Mouse (Mus musculus): ENCODE measurements around the gene Acsm3. TPM values are rescaled to one million over a fixed set of nuclear protein-coding genes. Genes with fewer than 3 reads are reported as not detected.
"Not testable (repeated sequence)": the region's sequence is repeated elsewhere in the genome, so short reads cannot be mapped to it uniquely, and the experiment has no call there.

Acsm3 gene
- polyA plus RNA-seq (2012; rRNA removed): not detected in 2 replicates

DNA sequence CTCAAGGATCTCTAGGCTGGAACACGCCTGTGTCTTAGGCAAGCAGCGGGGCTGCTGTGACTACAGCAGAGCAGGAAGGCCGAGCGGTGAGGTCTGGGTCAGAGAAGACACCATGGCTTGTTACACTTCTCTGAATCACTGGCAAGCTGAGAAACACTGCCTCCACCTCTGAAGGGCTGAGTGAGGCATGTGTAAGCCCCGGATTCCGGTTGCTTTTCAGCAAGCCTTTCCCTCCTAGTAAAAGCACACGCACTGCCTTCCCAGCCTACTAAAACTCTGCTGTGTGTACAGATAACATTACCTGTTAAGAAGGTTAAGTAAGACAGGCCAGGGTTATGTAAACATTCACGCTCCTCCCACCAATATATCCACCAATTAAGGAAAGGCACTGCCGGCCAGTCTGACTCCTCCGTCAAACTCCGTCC is at the start of gene Acsm3:
Acsm3 (plus strand) TSS at position 397 of the 425 bp plus-strand sequence.
- Histone ChIP-seq H3K27me3 (ENCODE audit: control insufficient read depth, insufficient read depth, low read length) (no peaks in the 10 kb centered on the region), H3K27ac (ENCODE audit: insufficient read depth, low read length) (no peak within 1 kb of the TSS), H3K36me3 (ENCODE audit: control insufficient read depth, insufficient read depth, low read length) (no peaks in the 10 kb centered on the region), H3K4me1 (ENCODE audit: control insufficient read depth, insufficient read depth, insufficient read length) (no peaks in the 10 kb centered on the region), H3K4me3 (ENCODE audit: extremely low read depth, insufficient read depth, insufficient read length) (no peak within 1 kb of the TSS)
- DNase-seq (ENCODE audit: low read depth in 1 of 2, low spot score in 2 of 2): no peak
- WGBS: 72% methylated on average over 11 of the region's 11 CpGs
- TF ChIP-seq POLR2A (IDR thresholded peaks at IDR 0.05; ENCODE audit: low read depth, low read length): no peak
- TF ChIP-seq CTCF (IDR thresholded peaks at IDR 0.05; ENCODE audit: extremely low read depth, insufficient read depth, insufficient read length, insufficient replicate concordance): no peak

DNA sequence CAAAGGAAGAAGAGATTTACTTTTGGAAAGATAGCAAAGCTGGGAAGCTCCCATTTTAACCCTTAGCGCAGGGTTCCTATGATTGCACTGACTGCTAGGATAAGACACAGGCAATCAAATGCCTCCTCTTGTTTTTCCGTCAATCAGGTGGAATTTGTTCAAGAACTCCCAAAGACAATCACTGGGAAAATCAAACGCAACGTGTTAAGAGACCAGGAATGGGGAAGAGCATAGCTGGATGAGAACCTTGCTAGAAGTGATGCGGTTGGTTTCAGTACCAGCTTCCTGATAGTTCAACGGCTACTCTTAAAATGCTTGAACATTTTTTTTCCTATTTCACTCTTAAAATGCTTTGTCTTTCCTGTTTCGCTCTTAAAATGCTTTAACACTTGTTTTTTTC is 46.6 kb upstream of the Acsm3 start:
- DNase-seq (ENCODE audit: low read depth in 1 of 2, low spot score in 2 of 2): no peak
- H3K27me3 ChIP-seq (ENCODE audit: control insufficient read depth, insufficient read depth, low read length): no peaks in the 10 kb centered on the region
- TF ChIP-seq CTCF (IDR thresholded peaks at IDR 0.05; ENCODE audit: extremely low read depth, insufficient read depth, insufficient read length, insufficient replicate concordance): no peak
- TF ChIP-seq POLR2A (IDR thresholded peaks at IDR 0.05; ENCODE audit: low read depth, low read length): no peak
- H3K27ac ChIP-seq (ENCODE audit: insufficient read depth, low read length): no peak overlapping the region
- H3K4me3 ChIP-seq (ENCODE audit: extremely low read depth, insufficient read depth, insufficient read length): no peak overlapping the region
- H3K4me1 ChIP-seq (ENCODE audit: control insufficient read depth, insufficient read depth, insufficient read length): no peaks in the 10 kb centered on the region
- WGBS: 92% methylated on average over 7 of the region's 7 CpGs
- peaks cover 17% of the 10 kb centered on the region for H3K36me3 ChIP-seq (ENCODE audit: control insufficient read depth, insufficient read depth, low read length)

DNA sequence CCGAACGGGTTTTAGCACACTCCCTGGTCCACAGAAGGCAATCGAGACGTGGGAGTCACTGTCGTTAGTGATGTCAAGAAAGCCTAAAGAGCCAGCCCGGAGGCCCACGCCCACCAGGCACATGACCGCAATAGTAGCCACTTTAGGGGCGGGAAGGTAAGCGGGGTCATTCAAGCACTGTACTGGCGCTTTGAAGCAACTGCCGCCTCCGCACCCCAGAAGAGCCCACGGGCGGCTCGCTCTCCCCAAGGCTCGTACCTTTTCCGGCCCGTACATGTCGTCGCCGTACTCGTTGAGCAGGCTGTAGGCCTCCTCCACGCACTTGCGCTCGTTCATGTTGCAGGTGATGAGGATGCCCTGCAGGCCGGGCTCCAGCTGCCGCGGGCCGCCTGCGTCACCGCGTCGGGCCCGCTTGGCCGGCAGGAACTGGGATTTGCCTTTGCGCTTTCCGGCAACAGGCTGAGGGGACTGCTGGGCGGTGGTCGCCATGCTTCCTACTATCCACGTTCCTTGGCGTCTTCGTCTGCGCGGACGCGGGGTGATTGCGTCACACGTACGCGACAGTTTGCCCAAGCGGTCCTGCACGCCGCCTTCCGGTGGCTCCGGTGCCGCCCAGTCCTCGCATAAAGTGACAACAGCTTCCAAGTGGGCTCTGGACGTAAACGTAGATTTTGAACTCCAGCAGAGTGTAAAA is 40.3 kb upstream of the Acsm3 start, which contains the start of gene Thumpd1:
Thumpd1 (minus strand) TSS at position 546 of the 694 bp plus-strand sequence.
- WGBS: under 1% methylated on average over 60 of the region's 60 CpGs
- TF ChIP-seq CTCF (IDR thresholded peaks at IDR 0.05; ENCODE audit: extremely low read depth, insufficient read depth, insufficient read length, insufficient replicate concordance) (peak; percentile 31; the same call in 1 of the 2 replicates), POLR2A (IDR thresholded peaks at IDR 0.05; ENCODE audit: low read depth, low read length) (no peak)
- Histone ChIP-seq H3K27ac (ENCODE audit: insufficient read depth, low read length) (peak within 1 kb of the TSS; percentile 10), H3K4me3 (ENCODE audit: extremely low read depth, insufficient read depth, insufficient read length) (peak within 1 kb of the TSS; percentile 72), H3K27me3 (ENCODE audit: control insufficient read depth, insufficient read depth, low read length) (no peaks in the 10 kb centered on the region), H3K4me1 (ENCODE audit: control insufficient read depth, insufficient read depth, insufficient read length) (no peaks in the 10 kb centered on the region; the same call in 1 of the 2 replicates), H3K36me3 (ENCODE audit: control insufficient read depth, insufficient read depth, low read length) (peaks cover 17% of the 10 kb centered on the region)
- DNase-seq (ENCODE audit: low read depth in 1 of 2, low spot score in 2 of 2): peak; percentile 78 to 88

GRCm38 (mm10) chr7:119720947-119721310 is 39.8 kb upstream of the Acsm3 start:
- Histone ChIP-seq H3K27me3 (ENCODE audit: control insufficient read depth, insufficient read depth, low read length) (no peaks in the 10 kb centered on the region), H3K27ac (ENCODE audit: insufficient read depth, low read length) (no peak overlapping the region; the same call in 1 of the 2 replicates), H3K36me3 (ENCODE audit: control insufficient read depth, insufficient read depth, low read length) (peaks cover 17% of the 10 kb centered on the region), H3K4me3 (ENCODE audit: extremely low read depth, insufficient read depth, insufficient read length) (peak overlapping the region; percentile 72), H3K4me1 (ENCODE audit: control insufficient read depth, insufficient read depth, insufficient read length) (no peaks in the 10 kb centered on the region; the same call in 1 of the 2 replicates)
- 14% methylated on average over 8 of the region's 8 CpGs for WGBS
- DNase-seq (ENCODE audit: low read depth in 1 of 2, low spot score in 2 of 2): no peak
- no peak for TF ChIP-seq POLR2A (IDR thresholded peaks at IDR 0.05; ENCODE audit: low read depth, low read length)
- TF ChIP-seq CTCF (IDR thresholded peaks at IDR 0.05; ENCODE audit: extremely low read depth, insufficient read depth, insufficient read length, insufficient replicate concordance): no peak

- DNase-seq (ENCODE audit: low read depth in 1 of 2, low spot score in 2 of 2): no peak
- 64% methylated on average over 2 of the region's 2 CpGs for WGBS
- Histone ChIP-seq H3K36me3 (ENCODE audit: control insufficient read depth, insufficient read depth, low read length) (no peaks in the 10 kb centered on the region), H3K4me3 (ENCODE audit: extremely low read depth, insufficient read depth, insufficient read length) (no peak overlapping the region), H3K27ac (ENCODE audit: insufficient read depth, low read length) (no peak overlapping the region), H3K27me3 (ENCODE audit: control insufficient read depth, insufficient read depth, low read length) (no peaks in the 10 kb centered on the region), H3K4me1 (ENCODE audit: control insufficient read depth, insufficient read depth, insufficient read length) (no peaks in the 10 kb centered on the region)
- TF ChIP-seq CTCF (IDR thresholded peaks at IDR 0.05; ENCODE audit: extremely low read depth, insufficient read depth, insufficient read length, insufficient replicate concordance): no peak
- TF ChIP-seq POLR2A (IDR thresholded peaks at IDR 0.05; ENCODE audit: low read depth, low read length): no peak
Measured at GRCm38 (mm10) chr7:119727621-119728020, 33.1 kb upstream of the Acsm3 start.

- DNase-seq (ENCODE audit: low read depth in 1 of 2, low spot score in 2 of 2): not testable (repeated sequence)
Measured at GRCm38 (mm10) chr7:119731262-119731661, 29.5 kb upstream of the Acsm3 start.

DNA sequence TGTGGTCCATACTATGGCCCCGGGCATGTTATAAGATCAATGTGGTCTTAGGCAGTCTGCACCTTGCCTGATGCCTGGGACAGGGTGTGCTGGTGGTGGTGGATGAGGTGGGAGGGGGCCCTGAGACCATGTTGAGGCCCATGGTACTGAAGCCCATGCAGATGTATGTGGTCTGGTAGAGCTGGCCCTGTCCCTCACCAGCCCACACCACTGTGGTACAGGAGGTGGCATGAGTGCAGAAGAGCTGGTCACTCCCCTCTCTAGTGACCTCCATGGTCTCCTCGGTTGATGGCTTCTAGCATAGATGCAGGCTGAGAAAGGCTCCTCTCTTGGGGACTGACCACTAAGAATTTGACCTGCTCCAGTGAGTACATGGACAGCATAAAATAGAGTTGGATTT is 21.8 kb upstream of the Acsm3 start:
- no peaks in the 10 kb centered on the region for H3K4me1 ChIP-seq (ENCODE audit: control insufficient read depth, insufficient read depth, insufficient read length)
- no peak for DNase-seq (ENCODE audit: low read depth in 1 of 2, low spot score in 2 of 2)
- H3K4me3 ChIP-seq (ENCODE audit: extremely low read depth, insufficient read depth, insufficient read length): no peak overlapping the region
- H3K27me3 ChIP-seq (ENCODE audit: control insufficient read depth, insufficient read depth, low read length): 0 out of 2 replicates have a peak, but pooled peaks cover 2% of the 10 kb centered on the region
- H3K27ac ChIP-seq (ENCODE audit: insufficient read depth, low read length): no peak overlapping the region
- WGBS: 85% methylated on average over 2 of the region's 2 CpGs
- TF ChIP-seq CTCF (IDR thresholded peaks at IDR 0.05; ENCODE audit: extremely low read depth, insufficient read depth, insufficient read length, insufficient replicate concordance) (no peak), POLR2A (IDR thresholded peaks at IDR 0.05; ENCODE audit: low read depth, low read length) (no peak)
- H3K36me3 ChIP-seq (ENCODE audit: control insufficient read depth, insufficient read depth, low read length): no peaks in the 10 kb centered on the region

More at GRCm38 (mm10) chr7:119731262-119731661, 29.5 kb upstream of the Acsm3 start:
- not testable (repeated sequence) for H3K27me3 ChIP-seq (ENCODE audit: control insufficient read depth, insufficient read depth, low read length); H3K36me3 ChIP-seq (ENCODE audit: control insufficient read depth, insufficient read depth, low read length); H3K27ac ChIP-seq (ENCODE audit: insufficient read depth, low read length); H3K4me1 ChIP-seq (ENCODE audit: control insufficient read depth, insufficient read depth, insufficient read length); H3K4me3 ChIP-seq (ENCODE audit: extremely low read depth, insufficient read depth, insufficient read length)
- 86% methylated on average over 4 of the region's 4 CpGs for WGBS

GRCm38 (mm10) chr7:119739798-119740468 is 20.8 kb upstream of the Acsm3 start:
- WGBS: 7% methylated on average over 32 of the region's 44 CpGs
- not testable (repeated sequence) for H3K36me3 ChIP-seq (ENCODE audit: control insufficient read depth, insufficient read depth, low read length); H3K4me1 ChIP-seq (ENCODE audit: control insufficient read depth, insufficient read depth, insufficient read length); H3K27ac ChIP-seq (ENCODE audit: insufficient read depth, low read length); H3K27me3 ChIP-seq (ENCODE audit: control insufficient read depth, insufficient read depth, low read length); H3K4me3 ChIP-seq (ENCODE audit: extremely low read depth, insufficient read depth, insufficient read length); DNase-seq (ENCODE audit: low read depth in 1 of 2, low spot score in 2 of 2)

Data from spleen, adult 2 months (tissue).